Mouse (Mus musculus): ENCODE measurements at regions not wholly inside any gene's neighbourhood (a gene's known extent, or its start where the extent isn't known, plus 50 kb on each side); places are given as distances from the start of the nearest gene placed in this dataset.

- Histone ChIP-seq H3K4me3 (ENCODE audit: insufficient read depth in 1 of 2, low read depth in 1 of 2, low read length in 2 of 2, poor library complexity in 1 of 2, severe bottlenecking in 1 of 2) (no peak overlapping the region), H3K27ac (ENCODE audit: insufficient read depth, low read depth, low read length, poor library complexity, severe bottlenecking) (no peak overlapping the region), H3K36me3 (ENCODE audit: control insufficient read depth, insufficient read depth, low read length, poor library complexity, severe bottlenecking) (no peaks in the 10 kb centered on the region), H3K9ac (ENCODE audit: insufficient read depth, low read depth, low read length, poor library complexity, severe bottlenecking) (no peak overlapping the region), H3K4me1 (ENCODE audit: control insufficient read depth in 2 of 2, insufficient read depth in 2 of 2, low read length in 2 of 2, poor library complexity in 1 of 2) (no peaks in the 10 kb centered on the region), H3K9me3 (ENCODE audit: control insufficient read depth, insufficient read depth, low read depth, low read length) (no peaks in the 10 kb centered on the region)
- TF ChIP-seq MAFK (IDR thresholded peaks at IDR 0.05; ENCODE audit: insufficient read depth, low read depth, low read length) (no peak), ZNF384 (IDR thresholded peaks at IDR 0.05; ENCODE audit: low read depth, low read length) (no peak), HCFC1 (IDR thresholded peaks at IDR 0.05; ENCODE audit: borderline replicate concordance, insufficient read depth, low read length) (no peak), ZC3H11A (IDR thresholded peaks at IDR 0.05; ENCODE audit: borderline replicate concordance, low read depth, low read length) (no peak), CHD2 (IDR thresholded peaks at IDR 0.05; ENCODE audit: low read depth, low read length) (no peak)
- DNase-seq (ENCODE audit: low read depth, low spot score): no peak
- in situ Hi-C loops (cut with MboI; ENCODE audit: low sequenced_read_pairs in 2 of 2, unreplicated experiment in 2 of 2): no loop called here
Measured at GRCm38 (mm10) chr10:92410813-92411325, 311.4 kb downstream of the Nedd1 start.

DNA sequence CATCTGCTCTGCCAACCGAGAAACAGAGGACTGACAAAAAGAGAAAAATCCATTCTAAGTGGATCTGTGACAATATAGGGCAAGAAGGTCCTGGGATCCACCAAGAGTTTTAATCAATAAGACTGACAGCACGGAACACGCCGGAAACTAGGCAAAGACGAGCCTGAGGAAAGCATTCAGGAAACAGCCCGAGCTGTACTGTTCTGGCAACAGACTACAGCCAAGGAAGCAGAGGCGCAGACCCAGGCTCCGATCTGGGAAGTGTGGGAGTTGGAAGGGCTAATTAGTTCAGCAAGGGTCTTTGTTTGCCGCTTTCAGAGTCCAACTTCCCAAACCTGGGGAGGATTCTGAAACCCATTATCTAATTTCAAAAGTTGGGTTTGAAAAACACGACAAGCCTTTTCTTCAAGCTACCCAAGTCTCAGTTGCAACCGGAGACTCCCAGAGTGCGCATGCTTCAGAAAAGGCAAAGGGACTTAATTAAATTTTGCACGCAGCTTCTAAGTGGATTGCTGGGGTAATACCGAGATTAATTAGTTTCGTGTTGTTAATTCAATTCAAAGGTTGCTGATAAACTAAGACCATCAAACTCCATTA, 317.4 kb downstream of the Nedd1 start:
- TF ChIP-seq HCFC1 (IDR thresholded peaks at IDR 0.05; ENCODE audit: borderline replicate concordance, insufficient read depth, low read length) (no peak), ZNF384 (IDR thresholded peaks at IDR 0.05; ENCODE audit: low read depth, low read length) (no peak), CHD2 (IDR thresholded peaks at IDR 0.05; ENCODE audit: low read depth, low read length) (no peak), ZC3H11A (IDR thresholded peaks at IDR 0.05; ENCODE audit: borderline replicate concordance, low read depth, low read length) (no peak), MAFK (IDR thresholded peaks at IDR 0.05; ENCODE audit: insufficient read depth, low read depth, low read length) (no peak)
- in situ Hi-C loops (cut with MboI; ENCODE audit: low sequenced_read_pairs in 2 of 2, unreplicated experiment in 2 of 2): no loop called here
- no peak for DNase-seq (ENCODE audit: low read depth, low spot score)
- no peak overlapping the region for H3K9ac ChIP-seq (ENCODE audit: insufficient read depth, low read depth, low read length, poor library complexity, severe bottlenecking)
- H3K4me1 ChIP-seq (ENCODE audit: control insufficient read depth in 2 of 2, insufficient read depth in 2 of 2, low read length in 2 of 2, poor library complexity in 1 of 2): no peaks in the 10 kb centered on the region
- no peaks in the 10 kb centered on the region for H3K9me3 ChIP-seq (ENCODE audit: control insufficient read depth, insufficient read depth, low read depth, low read length)
- H3K27ac ChIP-seq (ENCODE audit: insufficient read depth, low read depth, low read length, poor library complexity, severe bottlenecking): no peak overlapping the region
- no peaks in the 10 kb centered on the region for H3K36me3 ChIP-seq (ENCODE audit: control insufficient read depth, insufficient read depth, low read length, poor library complexity, severe bottlenecking)
- no peak overlapping the region for H3K4me3 ChIP-seq (ENCODE audit: insufficient read depth in 1 of 2, low read depth in 1 of 2, low read length in 2 of 2, poor library complexity in 1 of 2, severe bottlenecking in 1 of 2)

DNA sequence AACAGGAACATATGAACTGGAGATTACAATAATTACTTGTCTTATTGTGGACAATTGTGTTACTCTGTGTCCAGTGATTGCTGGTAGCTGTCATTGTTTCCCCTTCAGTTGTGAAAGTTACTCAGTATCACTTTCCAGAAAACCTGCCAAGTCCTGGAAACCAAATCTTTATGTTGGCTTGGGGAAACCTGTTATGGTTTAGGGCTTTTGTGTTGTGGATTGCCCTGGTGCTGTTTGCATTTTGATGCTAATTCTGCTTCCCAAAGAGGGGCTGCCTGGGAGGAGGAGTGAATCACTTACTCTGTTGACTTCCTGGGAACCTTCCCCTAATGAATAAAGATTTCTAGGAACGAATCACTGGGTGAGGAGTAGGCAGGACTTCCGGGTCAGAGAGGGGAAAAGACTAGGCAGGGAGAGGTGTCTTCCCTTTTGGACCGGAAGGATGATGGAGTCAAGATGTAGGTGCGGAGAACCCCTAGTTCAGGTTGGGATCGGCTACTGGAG, 321.6 kb downstream of the Nedd1 start:
- no peak overlapping the region for H3K27ac ChIP-seq (ENCODE audit: insufficient read depth, low read depth, low read length, poor library complexity, severe bottlenecking)

DNA sequence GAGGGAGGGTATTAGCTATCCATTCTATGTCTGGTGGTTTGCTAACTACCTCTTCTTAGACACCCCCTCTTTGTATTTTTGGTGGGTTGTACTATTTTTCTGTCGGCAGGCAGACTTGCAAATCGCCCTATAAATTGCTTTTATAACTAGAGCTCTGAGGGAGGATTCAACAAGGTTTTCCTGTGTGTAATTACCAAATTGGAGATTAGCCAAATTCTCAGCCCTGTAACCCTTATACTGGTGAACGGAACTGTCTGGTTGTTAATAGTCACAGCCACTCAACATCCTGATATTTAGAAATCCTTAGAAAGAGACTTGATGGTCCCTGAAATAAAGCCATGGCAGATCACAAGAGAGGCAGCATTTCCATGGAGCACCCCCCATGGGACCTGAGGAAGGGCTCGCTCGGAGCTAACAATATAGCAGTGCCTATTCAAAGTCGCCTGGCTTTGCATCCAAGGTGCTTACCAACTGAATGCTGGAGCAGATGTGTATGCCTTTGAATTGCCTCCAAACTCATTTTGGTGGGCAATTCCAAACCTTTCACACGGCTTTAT, 333.0 kb downstream of the Nedd1 start:
- Histone ChIP-seq H3K27ac (ENCODE audit: insufficient read depth, low read depth, low read length, poor library complexity, severe bottlenecking) (no peak overlapping the region), H3K9ac (ENCODE audit: insufficient read depth, low read depth, low read length, poor library complexity, severe bottlenecking) (no peak overlapping the region), H3K36me3 (ENCODE audit: control insufficient read depth, insufficient read depth, low read length, poor library complexity, severe bottlenecking) (no peaks in the 10 kb centered on the region), H3K4me1 (ENCODE audit: control insufficient read depth in 2 of 2, insufficient read depth in 2 of 2, low read length in 2 of 2, poor library complexity in 1 of 2) (no peaks in the 10 kb centered on the region), H3K9me3 (ENCODE audit: control insufficient read depth, insufficient read depth, low read depth, low read length) (no peaks in the 10 kb centered on the region), H3K4me3 (ENCODE audit: insufficient read depth in 1 of 2, low read depth in 1 of 2, low read length in 2 of 2, poor library complexity in 1 of 2, severe bottlenecking in 1 of 2) (no peak overlapping the region)
- TF ChIP-seq CHD2 (IDR thresholded peaks at IDR 0.05; ENCODE audit: low read depth, low read length): no peak
- TF ChIP-seq ZNF384 (IDR thresholded peaks at IDR 0.05; ENCODE audit: low read depth, low read length): no peak
- TF ChIP-seq MAFK (IDR thresholded peaks at IDR 0.05; ENCODE audit: insufficient read depth, low read depth, low read length): no peak
- TF ChIP-seq ZC3H11A (IDR thresholded peaks at IDR 0.05; ENCODE audit: borderline replicate concordance, low read depth, low read length): no peak
- no peak for TF ChIP-seq HCFC1 (IDR thresholded peaks at IDR 0.05; ENCODE audit: borderline replicate concordance, insufficient read depth, low read length)
- DNase-seq (ENCODE audit: low read depth, low spot score): no peak
- in situ Hi-C loops (cut with MboI; ENCODE audit: low sequenced_read_pairs in 2 of 2, unreplicated experiment in 2 of 2): no loop called here

More for the DNA sequence above, 321.6 kb downstream of the Nedd1 start:
- Histone ChIP-seq H3K9ac (ENCODE audit: insufficient read depth, low read depth, low read length, poor library complexity, severe bottlenecking) (no peak overlapping the region), H3K9me3 (ENCODE audit: control insufficient read depth, insufficient read depth, low read depth, low read length) (no peaks in the 10 kb centered on the region), H3K4me3 (ENCODE audit: insufficient read depth in 1 of 2, low read depth in 1 of 2, low read length in 2 of 2, poor library complexity in 1 of 2, severe bottlenecking in 1 of 2) (no peak overlapping the region), H3K36me3 (ENCODE audit: control insufficient read depth, insufficient read depth, low read length, poor library complexity, severe bottlenecking) (no peaks in the 10 kb centered on the region), H3K4me1 (ENCODE audit: control insufficient read depth in 2 of 2, insufficient read depth in 2 of 2, low read length in 2 of 2, poor library complexity in 1 of 2) (no peaks in the 10 kb centered on the region)
- TF ChIP-seq ZNF384 (IDR thresholded peaks at IDR 0.05; ENCODE audit: low read depth, low read length) (no peak), MAFK (IDR thresholded peaks at IDR 0.05; ENCODE audit: insufficient read depth, low read depth, low read length) (no peak), CHD2 (IDR thresholded peaks at IDR 0.05; ENCODE audit: low read depth, low read length) (no peak), ZC3H11A (IDR thresholded peaks at IDR 0.05; ENCODE audit: borderline replicate concordance, low read depth, low read length) (no peak), HCFC1 (IDR thresholded peaks at IDR 0.05; ENCODE audit: borderline replicate concordance, insufficient read depth, low read length) (no peak)
- in situ Hi-C loops (cut with MboI; ENCODE audit: low sequenced_read_pairs in 2 of 2, unreplicated experiment in 2 of 2): no loop called here
- peak; percentile 27 for DNase-seq (ENCODE audit: low read depth, low spot score)

Measured in ES-E14 (cell line).